Mouse (Mus musculus) heart, adult 2 months (tissue): ENCODE results near the gene Olfr633. TPM values are rescaled to one million over a fixed set of nuclear protein-coding genes. Genes with fewer than 3 reads are reported as not detected.

Source experiments
- DNase-seq, 2 experiments: peaks; one replicate each; pipeline ENCODE4 v3.0.0; 2021
- H3K27ac ChIP-seq: fragments of 200-600 bp; 2 replicates; pipeline ENCODE4 v1.8.1; 2022
- H3K27me3 ChIP-seq: fragments of 200-500 bp; 2 replicates; pipeline ENCODE4 v1.6.1; 2012; ENCODE audit warnings: mild to moderate bottlenecking, low read length, inconsistent platforms, mixed read lengths; ENCODE audit not compliant: control insufficient read depth, insufficient read depth
- H3K36me3 ChIP-seq: fragments of 200-500 bp; 2 replicates; pipeline ENCODE4 v1.6.1; 2012; ENCODE audit warnings: low read length, inconsistent platforms; ENCODE audit not compliant: control insufficient read depth, insufficient read depth
- H3K4me1 ChIP-seq: fragments of 200-500 bp; 2 replicates; pipeline ENCODE4 v1.6.1; 2011; ENCODE audit warnings: low read length; ENCODE audit not compliant: control insufficient read depth, insufficient read depth
- H3K4me3 ChIP-seq: fragments of 200-600 bp; 2 replicates; pipeline ENCODE4 v1.8.1; 2022
- H3K79me2 ChIP-seq: fragments of 200-500 bp; replicated peaks from 2 replicates; pipeline ENCODE4 v1.6.1; 2012; ENCODE audit warnings: mild to moderate bottlenecking, inconsistent platforms, low read length, moderate library complexity, mixed read lengths; ENCODE audit not compliant: control insufficient read depth, insufficient read depth
- H3K9ac ChIP-seq: fragments of 200-500 bp; 2 replicates; pipeline ENCODE4 v1.6.1; 2012; ENCODE audit warnings: low read depth, mild to moderate bottlenecking, control low read depth, inconsistent platforms, low read length, mixed read lengths
- CTCF ChIP-seq: fragments of 200-600 bp; IDR thresholded peaks from 2 replicates; pipeline ENCODE4 v1.8.1; 2022; ENCODE audit warnings: antibody characterized with exemption, mild to moderate bottlenecking, moderate library complexity
- EP300 ChIP-seq: fragments of 200-500 bp; IDR thresholded peaks from 2 replicates; pipeline ENCODE4 v1.6.1; 2011; ENCODE audit warnings: low read depth, low read length, control low read depth; ENCODE audit not compliant: insufficient read depth
- POLR2A ChIP-seq: fragments of 200-500 bp; IDR thresholded peaks from 2 replicates; pipeline ENCODE4 v1.6.1; 2011; ENCODE audit warnings: mild to moderate bottlenecking, low read depth, low read length, control low read depth; ENCODE audit not compliant: insufficient read depth
- WGBS: fragments of 180-500 bp; shearing (Covaris S2); methylation state at CpG from one replicate; pipeline ENCODE4 v1.1.7; 2018; 5-methylcytosine and 5-hydroxymethylcytosine counted together
- intact Hi-C: fragments of 180-260 bp; cut with DNase I; formaldehyde crosslinking; loops from one replicate; pipeline ENCODE4 v1.15.1; 2025
- long read RNA-seq: library from polyadenylated mRNA; stranded (forward); transcript quantifications from one replicate; pipeline ENCODE4 v2.0.0, GENCODE M21; 2021
- polyA plus RNA-seq: library from polyadenylated mRNA; depleted of rRNA; stranded (reverse); fragments of >200 nt; gene quantifications from 2 replicates; pipeline ENCODE4 v1.2.3, GENCODE M21; 2012; rRNA removed
- total RNA-seq, 2 experiments: library from RNA; stranded (reverse); gene quantifications; 2 replicates each; pipeline ENCODE4 v1.2.3; 2021

Olfr633 gene
- total RNA-seq (not detected), polyA plus RNA-seq (not detected in 2 replicates)
- long read RNA-seq, result 0 reads

- no peak within 1 kb of the TSS for H3K27ac ChIP-seq
- no peak for TF ChIP-seq CTCF
- no peak for TF ChIP-seq EP300
- TF ChIP-seq POLR2A, result no peak
- no peak within 1 kb of the TSS for H3K4me3 ChIP-seq
- no peaks in the 10 kb centered on the region for H3K27me3 ChIP-seq
- no peaks in the 10 kb centered on the region for H3K4me1 ChIP-seq
- H3K36me3 ChIP-seq, result no peaks in the 10 kb centered on the region
- intact Hi-C loops, result no loop called here
- H3K79me2 ChIP-seq, result no peaks in the 10 kb centered on the region
- DNase-seq, result no peak
- no peak within 1 kb of the TSS for H3K9ac ChIP-seq
These were observed at the start of gene Olfr633 for GRCm38 (mm10) chr7:103944137-103944536. Olfr633 (plus strand) TSS chr7:103944437.

- Histone ChIP-seq H3K36me3 (no peaks in the 10 kb centered on the region), H3K9ac (no peak within 1 kb of the TSS), H3K4me3 (no peak within 1 kb of the TSS), H3K27me3 (no peaks in the 10 kb centered on the region), H3K79me2 (no peaks in the 10 kb centered on the region), H3K4me1 (no peaks in the 10 kb centered on the region), H3K27ac (no peak within 1 kb of the TSS)
- no peak for DNase-seq
- intact Hi-C loops, result no loop called here
- TF ChIP-seq CTCF, result no peak
- no peak for TF ChIP-seq POLR2A
- TF ChIP-seq EP300, result no peak
- WGBS, result 41% methylated on average over 2 of the region's 2 CpGs
These were observed 41.0 kb upstream of the Olfr633 start, which contains the start of gene Olfr65 for GRCm38 (mm10) chr7:103903187-103903586. Olfr65 (plus strand) TSS chr7:103903487.

DNA sequence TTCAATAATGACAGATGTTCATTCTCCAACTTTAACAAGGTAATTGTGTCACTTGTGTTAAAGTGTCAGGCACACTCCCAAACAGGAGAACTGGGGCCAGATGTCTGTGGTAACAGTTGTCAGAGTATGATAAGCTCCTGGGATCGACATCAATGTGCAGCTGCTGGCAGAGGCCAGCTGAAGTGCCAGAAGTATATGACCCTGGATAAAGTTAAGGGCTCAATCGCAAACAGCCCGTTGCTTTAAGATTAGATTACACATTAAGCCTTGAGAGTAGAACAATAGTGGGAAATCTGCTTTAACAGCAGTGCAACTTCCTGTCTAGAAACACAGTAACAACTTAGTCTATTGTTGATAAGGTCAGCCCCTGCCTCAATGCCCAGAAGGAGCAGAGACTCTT lies 34.2 kb upstream of the Olfr633 start:
- no peak overlapping the region for H3K4me3 ChIP-seq

DNA sequence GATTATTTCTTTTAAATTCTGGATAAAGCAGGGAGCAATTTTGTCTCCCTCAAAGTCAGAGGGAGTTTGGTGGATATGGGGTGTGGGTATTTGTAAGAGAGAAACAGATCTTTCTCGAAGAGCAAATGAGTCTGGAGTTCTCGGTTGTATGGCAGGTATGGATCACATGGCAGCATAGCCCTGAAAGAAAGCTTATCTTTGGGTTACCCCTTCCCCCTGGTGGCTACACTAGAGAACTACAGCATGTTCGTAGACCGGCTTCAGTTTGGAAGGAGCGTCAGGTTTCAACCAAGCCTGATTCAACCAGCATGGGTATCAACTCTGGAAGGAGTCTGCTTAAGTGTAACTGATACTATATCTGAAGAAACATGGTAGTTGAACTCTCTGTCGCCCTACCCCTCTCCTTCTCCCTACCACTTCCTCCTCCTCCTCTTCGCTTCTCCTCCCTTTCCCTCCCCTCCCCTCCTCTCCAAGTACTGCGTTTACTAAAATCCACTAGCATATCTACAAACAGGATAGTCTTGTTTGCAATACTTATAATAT lies 31.2 kb upstream of the Olfr633 start:
- H3K79me2 ChIP-seq, result no peaks in the 10 kb centered on the region
- H3K27me3 ChIP-seq, result no peaks in the 10 kb centered on the region
- intact Hi-C loops, result no loop called here
- H3K27ac ChIP-seq, result no peak overlapping the region
- peaks cover 1% of the 10 kb centered on the region; the same call in 1 of the 2 replicates for H3K4me1 ChIP-seq
- DNase-seq, result no peak
- H3K9ac ChIP-seq, result no peak overlapping the region
- TF ChIP-seq CTCF, result peak; percentile 49
- TF ChIP-seq EP300, result no peak
- H3K4me3 ChIP-seq, result no peak overlapping the region
- WGBS, result 56% methylated on average over 8 of the region's 8 CpGs
- no peaks in the 10 kb centered on the region for H3K36me3 ChIP-seq

More for the DNA sequence above, 34.2 kb upstream of the Olfr633 start:
- H3K79me2 ChIP-seq, result no peaks in the 10 kb centered on the region
- no peaks in the 10 kb centered on the region for H3K36me3 ChIP-seq
- no peaks in the 10 kb centered on the region for H3K27me3 ChIP-seq
- no peak for DNase-seq
- intact Hi-C loops, result no loop called here
- H3K4me1 ChIP-seq, result peaks cover 1% of the 10 kb centered on the region; the same call in 1 of the 2 replicates
- H3K27ac ChIP-seq, result no peak overlapping the region
- no peak for TF ChIP-seq EP300
- no peak for TF ChIP-seq POLR2A
- no peak for TF ChIP-seq CTCF
- no peak overlapping the region for H3K9ac ChIP-seq
- WGBS, result 0% methylated on average over 3 of the region's 3 CpGs

DNA sequence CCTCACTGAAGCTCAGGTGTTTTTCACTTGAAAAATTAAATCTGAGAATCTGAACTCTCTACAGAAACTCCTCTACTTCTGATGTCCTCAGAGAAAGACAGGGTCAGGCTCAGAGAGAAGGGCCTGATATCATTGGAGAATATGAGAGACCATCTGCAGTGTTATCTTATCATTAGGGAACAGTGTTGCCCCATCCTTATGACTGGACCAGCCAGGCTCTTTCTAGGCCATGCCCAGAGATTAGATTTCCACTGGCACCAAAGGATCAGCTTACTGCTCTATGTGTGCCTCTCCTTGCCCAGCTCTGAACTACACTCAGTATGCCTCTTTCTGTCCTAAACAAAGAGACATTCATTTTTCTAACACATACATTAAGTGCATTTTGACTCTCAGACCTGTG lies 28.9 kb upstream of the Olfr633 start:
- Histone ChIP-seq H3K79me2 (no peaks in the 10 kb centered on the region), H3K4me1 (no peaks in the 10 kb centered on the region), H3K36me3 (no peaks in the 10 kb centered on the region), H3K4me3 (no peak overlapping the region), H3K27ac (no peak overlapping the region), H3K9ac (no peak overlapping the region), H3K27me3 (no peaks in the 10 kb centered on the region)
- intact Hi-C loops, result no loop called here
- TF ChIP-seq CTCF, result no peak
- no peak for TF ChIP-seq EP300
- TF ChIP-seq POLR2A, result no peak
- DNase-seq, result no peak

GRCm38 (mm10) chr7:103928525-103928924 lies 15.7 kb upstream of the Olfr633 start, which contains the start of gene Olfr631:
Olfr631 (plus strand) TSS chr7:103928825.
- no peak within 1 kb of the TSS for H3K4me3 ChIP-seq
- H3K27me3 ChIP-seq, result no peaks in the 10 kb centered on the region
- DNase-seq, result no peak
- no peaks in the 10 kb centered on the region for H3K79me2 ChIP-seq
- TF ChIP-seq CTCF (no peak), EP300 (no peak)
- intact Hi-C loops, result no loop called here
- H3K36me3 ChIP-seq, result no peaks in the 10 kb centered on the region
- no peaks in the 10 kb centered on the region for H3K4me1 ChIP-seq
- no peak within 1 kb of the TSS for H3K9ac ChIP-seq
- no peak within 1 kb of the TSS for H3K27ac ChIP-seq
